Mouse (Mus musculus) right cerebral cortex, postnatal 25 days (tissue): ENCODE results near the gene Tango2.

Experiments used
- DNase-seq: peaks from one replicate; pipeline ENCODE4 v3.0.0; 2022

Tango2 gene

GRCm38 (mm10) chr16:18347931-18348600 lies at the start of gene Tango2, which contains the start of gene Arvcf:
Tango2 (minus strand) TSS chr16:18348103.
Arvcf (plus strand) TSS chr16:18348182.
- peak; percentile 93 for DNase-seq

GRCm38 (mm10) chr16:18396791-18397621 lies 49.1 kb upstream of the Tango2 start:
- no peak for DNase-seq

- DNase-seq, result no peak
These were observed 48.3 kb upstream of the Tango2 start for GRCm38 (mm10) chr16:18396201-18396600.

GRCm38 (mm10) chr16:18395620-18396036 lies 47.7 kb upstream of the Tango2 start:
- no peak for DNase-seq

- DNase-seq, result no peak
These were observed 47.1 kb upstream of the Tango2 start for GRCm38 (mm10) chr16:18394777-18395619.

- no peak for DNase-seq
These were observed 46.2 kb upstream of the Tango2 start for GRCm38 (mm10) chr16:18394056-18394455.

- DNase-seq, result no peak
These were observed 45.7 kb upstream of the Tango2 start for GRCm38 (mm10) chr16:18393595-18393994.

GRCm38 (mm10) chr16:18392469-18393426 lies 44.8 kb upstream of the Tango2 start:
- DNase-seq, result peak; percentile 74

GRCm38 (mm10) chr16:18391728-18392127 lies 43.8 kb upstream of the Tango2 start:
- no peak for DNase-seq

GRCm38 (mm10) chr16:18391127-18391526 lies 43.2 kb upstream of the Tango2 start:
- DNase-seq, result no peak

- DNase-seq, result no peak
These were observed 42.5 kb upstream of the Tango2 start for GRCm38 (mm10) chr16:18390399-18390798.

GRCm38 (mm10) chr16:18388583-18389435 lies 40.9 kb upstream of the Tango2 start:
- DNase-seq, result no peak

- DNase-seq, result no peak
These were observed 40.0 kb upstream of the Tango2 start for GRCm38 (mm10) chr16:18387704-18388582.

- DNase-seq, result no peak
These were observed 39.1 kb upstream of the Tango2 start for GRCm38 (mm10) chr16:18386972-18387371.

GRCm38 (mm10) chr16:18386451-18386850 lies 38.5 kb upstream of the Tango2 start:
- DNase-seq, result no peak

GRCm38 (mm10) chr16:18385411-18385810 lies 37.5 kb upstream of the Tango2 start:
- no peak for DNase-seq

GRCm38 (mm10) chr16:18384659-18385058 lies 36.8 kb upstream of the Tango2 start:
- DNase-seq, result no peak

GRCm38 (mm10) chr16:18384211-18384610 lies 36.3 kb upstream of the Tango2 start:
- no peak for DNase-seq

GRCm38 (mm10) chr16:18383756-18384155 lies 35.9 kb upstream of the Tango2 start:
- no peak for DNase-seq
